Mouse (Mus musculus): Measurements from ENCODE around the gene Syngr1. TPM values are rescaled to one million over a fixed set of nuclear protein-coding genes. Genes with fewer than 3 reads are reported as not detected.

Syngr1 gene
- polyA plus RNA-seq, 1 experiment = 50.9 TPM

DNA sequence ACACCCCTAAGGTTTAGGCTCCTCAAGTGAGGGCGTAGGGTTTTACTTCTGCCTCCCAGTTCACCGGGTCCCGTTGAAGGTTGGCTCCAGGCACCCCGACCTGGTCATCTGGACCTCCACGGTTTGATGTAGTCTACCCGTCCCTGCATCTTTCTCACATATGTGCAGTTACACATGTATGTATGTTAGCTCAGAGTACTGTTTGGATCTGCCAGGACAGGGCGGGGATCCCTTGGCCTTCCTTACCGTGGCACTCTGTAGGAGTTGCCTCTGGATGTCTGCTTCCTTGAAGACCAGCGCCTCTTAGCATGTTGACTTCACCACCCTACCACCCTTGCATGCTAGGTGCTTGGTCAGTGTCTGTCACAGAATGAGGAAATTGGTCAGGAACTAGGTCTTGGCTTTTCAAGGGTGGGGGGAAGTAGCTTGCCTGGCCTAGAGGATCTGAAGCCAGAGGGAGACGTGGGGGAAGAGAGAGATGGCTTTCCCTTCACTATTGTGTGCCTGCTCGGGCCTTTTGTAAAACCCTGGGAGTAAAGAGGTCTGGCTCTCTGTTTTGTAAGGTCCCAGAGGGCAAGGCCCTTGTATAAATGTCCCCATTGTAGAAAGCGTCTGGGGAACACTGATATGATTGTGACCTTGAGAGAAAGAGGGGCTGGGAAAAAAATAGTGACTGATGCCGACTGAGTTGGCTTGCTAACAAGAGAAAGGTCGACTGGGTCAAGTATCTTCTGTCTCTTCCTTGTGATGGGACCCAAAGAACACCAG lies 42.7 kb downstream of the Syngr1 start:
- no peaks in the 10 kb centered on the region; the same call in 1 of the 2 replicates for H3K4me1 ChIP-seq (ENCODE audit: control insufficient read depth, insufficient read depth, low read length)
- no peak for DNase-seq
- 4% methylated on average over 14 of the region's 14 CpGs for WGBS
- peak overlapping the region; percentile 89 for H3K4me3 ChIP-seq (replicated peaks; ENCODE audit: extremely low read depth, low read depth, low read length)
- TF ChIP-seq CTCF (IDR thresholded peaks at IDR 0.05; ENCODE audit: insufficient read depth, low read length) = no peak
- TF ChIP-seq POLR2A (IDR thresholded peaks at IDR 0.05; ENCODE audit: borderline replicate concordance, extremely low read depth, low read depth, low read length) = no peak

DNA sequence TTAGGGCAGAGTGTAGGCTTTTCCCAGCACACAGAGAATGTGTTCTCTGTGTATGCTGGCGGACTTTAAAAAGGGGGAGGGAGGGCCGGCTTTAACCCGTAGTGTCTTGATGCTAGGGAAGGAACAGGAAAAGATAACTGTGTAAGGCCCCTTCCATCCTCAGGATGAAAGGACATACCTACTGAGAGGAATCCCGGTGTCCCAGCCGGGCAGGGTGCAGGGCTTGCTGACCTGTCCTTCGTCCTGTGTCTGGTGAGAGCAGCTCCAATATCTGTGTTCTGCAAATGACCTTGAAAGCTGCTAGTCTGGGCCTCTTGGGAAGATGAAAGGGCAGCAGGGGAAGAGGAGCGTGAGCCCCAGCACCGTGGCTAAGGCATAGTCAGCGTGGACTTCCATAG lies 43.3 kb downstream of the Syngr1 start:
- 53% methylated on average over 9 of the region's 9 CpGs for WGBS
- DNase-seq = no peak
- H3K4me3 ChIP-seq (replicated peaks; ENCODE audit: extremely low read depth, low read depth, low read length) = no peak overlapping the region
- TF ChIP-seq CTCF (IDR thresholded peaks at IDR 0.05; ENCODE audit: insufficient read depth, low read length) (no peak), POLR2A (IDR thresholded peaks at IDR 0.05; ENCODE audit: borderline replicate concordance, extremely low read depth, low read depth, low read length) (no peak)
- no peaks in the 10 kb centered on the region; the same call in 1 of the 2 replicates for H3K4me1 ChIP-seq (ENCODE audit: control insufficient read depth, insufficient read depth, low read length)

DNA sequence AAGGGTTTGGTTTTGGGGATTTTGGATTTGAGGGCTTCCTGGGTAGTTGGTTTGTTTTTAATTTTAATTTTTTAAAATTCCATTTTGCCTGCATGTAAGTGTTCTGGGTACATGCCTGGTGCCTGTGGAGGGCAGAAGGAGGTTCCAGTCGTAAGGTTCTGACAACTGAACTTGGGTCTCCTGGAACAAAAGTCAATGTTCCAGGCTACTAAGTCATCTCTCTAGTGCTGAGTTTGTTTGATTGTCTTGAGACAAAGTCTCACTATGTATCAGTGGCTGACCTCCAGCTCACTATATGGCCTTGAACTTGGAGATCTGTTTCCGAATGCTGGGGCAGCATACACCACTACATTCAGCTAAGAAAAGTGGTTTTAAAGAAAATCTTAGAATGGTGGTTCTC lies 44.4 kb downstream of the Syngr1 start:
- no peak for DNase-seq
- 95% methylated on average over 2 of the region's 2 CpGs for WGBS
- TF ChIP-seq CTCF (IDR thresholded peaks at IDR 0.05; ENCODE audit: insufficient read depth, low read length) = no peak
- TF ChIP-seq POLR2A (IDR thresholded peaks at IDR 0.05; ENCODE audit: borderline replicate concordance, extremely low read depth, low read depth, low read length) = no peak

DNA sequence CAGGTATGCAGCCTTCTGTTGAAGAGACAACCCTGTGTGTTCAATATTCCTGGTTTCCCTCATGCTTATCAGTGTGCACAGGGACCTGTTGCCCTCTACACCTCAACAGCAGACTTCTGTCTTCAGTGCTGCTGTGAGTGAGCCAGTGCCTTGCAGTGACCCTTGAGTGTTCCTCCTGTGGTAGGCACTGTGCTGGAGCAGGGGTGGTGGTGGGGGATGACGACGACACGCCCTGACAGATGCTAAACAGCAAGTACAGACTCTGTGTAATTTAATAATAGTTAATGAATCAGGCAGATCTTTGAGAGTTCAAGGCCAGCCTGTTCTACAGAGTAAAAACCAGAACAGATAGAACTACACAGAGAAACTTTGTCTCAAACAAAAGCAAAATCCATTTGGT lies 45.5 kb downstream of the Syngr1 start:
- WGBS = 90% methylated on average over 3 of the region's 3 CpGs
- DNase-seq = no peak
- no peak overlapping the region for H3K4me3 ChIP-seq (replicated peaks; ENCODE audit: extremely low read depth, low read depth, low read length)

More for the DNA sequence above, 44.4 kb downstream of the Syngr1 start:
- H3K4me1 ChIP-seq (ENCODE audit: control insufficient read depth, insufficient read depth, low read length) = no peaks in the 10 kb centered on the region; the same call in 1 of the 2 replicates
- H3K4me3 ChIP-seq (replicated peaks; ENCODE audit: extremely low read depth, low read depth, low read length) = no peak overlapping the region

GRCm38 (mm10) chr15:80137945-80138791 lies 47.0 kb downstream of the Syngr1 start:
- TF ChIP-seq POLR2A (IDR thresholded peaks at IDR 0.05; ENCODE audit: borderline replicate concordance, extremely low read depth, low read depth, low read length) (no peak), CTCF (IDR thresholded peaks at IDR 0.05; ENCODE audit: insufficient read depth, low read length) (no peak)
- Histone ChIP-seq H3K4me3 (replicated peaks; ENCODE audit: extremely low read depth, low read depth, low read length) (no peak overlapping the region), H3K4me1 (ENCODE audit: control insufficient read depth, insufficient read depth, low read length) (no peaks in the 10 kb centered on the region; the same call in 1 of the 2 replicates)
- 49% methylated on average over 17 of the region's 17 CpGs for WGBS
- DNase-seq = no peak

More for the DNA sequence above, 45.5 kb downstream of the Syngr1 start:
- TF ChIP-seq POLR2A (IDR thresholded peaks at IDR 0.05; ENCODE audit: borderline replicate concordance, extremely low read depth, low read depth, low read length) (no peak), CTCF (IDR thresholded peaks at IDR 0.05; ENCODE audit: insufficient read depth, low read length) (no peak)
- no peaks in the 10 kb centered on the region; the same call in 1 of the 2 replicates for H3K4me1 ChIP-seq (ENCODE audit: control insufficient read depth, insufficient read depth, low read length)

GRCm38 (mm10) chr15:80140302-80140701 lies 49.2 kb downstream of the Syngr1 start:
- 74% methylated on average over 2 of the region's 2 CpGs for WGBS
- no peak for DNase-seq
- no peaks in the 10 kb centered on the region for H3K4me1 ChIP-seq (ENCODE audit: control insufficient read depth, insufficient read depth, low read length)
- no peak for TF ChIP-seq POLR2A (IDR thresholded peaks at IDR 0.05; ENCODE audit: borderline replicate concordance, extremely low read depth, low read depth, low read length)
- TF ChIP-seq CTCF (IDR thresholded peaks at IDR 0.05; ENCODE audit: insufficient read depth, low read length) = no peak
- H3K4me3 ChIP-seq (replicated peaks; ENCODE audit: extremely low read depth, low read depth, low read length) = no peak overlapping the region

GRCm38 (mm10) chr15:80140878-80141277 lies 49.7 kb downstream of the Syngr1 start:
- WGBS = 77% methylated on average over 3 of the region's 3 CpGs
- TF ChIP-seq POLR2A (IDR thresholded peaks at IDR 0.05; ENCODE audit: borderline replicate concordance, extremely low read depth, low read depth, low read length) (no peak), CTCF (IDR thresholded peaks at IDR 0.05; ENCODE audit: insufficient read depth, low read length) (no peak)

GRCm38 (mm10) chr15:80142130-80142529 lies 51.0 kb downstream of the Syngr1 start:
- TF ChIP-seq POLR2A (IDR thresholded peaks at IDR 0.05; ENCODE audit: borderline replicate concordance, extremely low read depth, low read depth, low read length) (no peak), CTCF (IDR thresholded peaks at IDR 0.05; ENCODE audit: insufficient read depth, low read length) (no peak)
- DNase-seq = no peak
- no peaks in the 10 kb centered on the region for H3K4me1 ChIP-seq (ENCODE audit: control insufficient read depth, insufficient read depth, low read length)
- H3K4me3 ChIP-seq (replicated peaks; ENCODE audit: extremely low read depth, low read depth, low read length) = no peak overlapping the region
- 97% methylated on average over 3 of the region's 3 CpGs for WGBS

More at GRCm38 (mm10) chr15:80140878-80141277, 49.7 kb downstream of the Syngr1 start:
- no peak overlapping the region for H3K4me3 ChIP-seq (replicated peaks; ENCODE audit: extremely low read depth, low read depth, low read length)
- no peaks in the 10 kb centered on the region for H3K4me1 ChIP-seq (ENCODE audit: control insufficient read depth, insufficient read depth, low read length)
- DNase-seq = no peak

DNA sequence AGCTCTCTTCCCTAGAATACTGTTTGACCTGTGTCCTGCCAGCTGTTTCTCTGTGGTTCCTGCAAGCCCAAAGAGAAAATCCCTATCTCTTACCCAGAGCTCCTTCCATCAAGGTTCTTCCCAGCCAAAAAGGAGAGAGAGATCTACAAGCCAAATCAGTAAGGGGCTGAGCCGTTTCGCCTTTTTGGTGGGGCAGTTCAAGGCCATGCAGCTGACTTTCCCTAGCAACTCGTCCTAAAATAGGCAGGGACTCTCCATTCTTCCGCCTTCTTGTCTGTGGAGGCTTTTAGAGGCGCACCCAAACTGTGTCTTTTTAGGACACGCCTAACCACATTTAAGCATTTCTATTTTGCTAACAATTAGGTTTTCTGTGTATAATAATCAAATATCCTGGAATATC lies 52.6 kb downstream of the Syngr1 start:
- WGBS = 85% methylated on average over 6 of the region's 6 CpGs
- TF ChIP-seq POLR2A (IDR thresholded peaks at IDR 0.05; ENCODE audit: borderline replicate concordance, extremely low read depth, low read depth, low read length) (no peak), CTCF (IDR thresholded peaks at IDR 0.05; ENCODE audit: insufficient read depth, low read length) (no peak)
- H3K4me1 ChIP-seq (ENCODE audit: control insufficient read depth, insufficient read depth, low read length) = no peaks in the 10 kb centered on the region
- DNase-seq = no peak
- H3K4me3 ChIP-seq (replicated peaks; ENCODE audit: extremely low read depth, low read depth, low read length) = no peak overlapping the region
